Mouse (Mus musculus) naive thymus-derived CD4-positive, alpha-beta T cell, adult 5 months (primary cell): ENCODE data around the gene AC161166.1. TPM values are rescaled to one million over a fixed set of nuclear protein-coding genes. Genes with fewer than 3 reads are reported as not detected.

ENCODE experiments used
- polyA plus RNA-seq: library from polyadenylated mRNA; unstranded; fragments of 100-300 nt; shearing (Covaris generic); gene quantifications from one replicate; pipeline ENCODE4 v1.2.1, GENCODE M21; 2017

Gene AC161166.1
- polyA plus RNA-seq, result not detected

DNA sequence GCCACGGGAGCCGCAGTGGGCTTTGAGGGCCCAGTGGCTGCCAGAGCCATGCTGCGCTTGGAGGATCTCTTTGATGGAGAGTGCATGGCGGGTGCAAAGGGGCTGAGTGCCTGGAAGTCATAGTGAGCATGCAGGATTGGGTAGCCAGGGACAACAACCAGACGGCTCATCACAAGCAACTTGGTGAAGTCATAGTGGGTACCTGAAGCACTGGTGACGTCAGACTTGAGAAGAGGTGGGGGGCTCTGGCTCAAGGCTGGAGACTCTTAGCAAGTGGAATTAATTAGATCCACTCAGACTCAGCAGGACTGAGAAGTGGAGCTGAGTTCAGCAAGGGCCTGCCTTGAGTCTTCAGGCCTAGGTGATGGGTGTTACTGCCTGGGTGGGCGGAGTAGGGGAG lies at the start of gene AC161166.1:
AC161166.1 (minus strand) TSS at position 101 of the 400 bp plus-strand sequence.

DNA sequence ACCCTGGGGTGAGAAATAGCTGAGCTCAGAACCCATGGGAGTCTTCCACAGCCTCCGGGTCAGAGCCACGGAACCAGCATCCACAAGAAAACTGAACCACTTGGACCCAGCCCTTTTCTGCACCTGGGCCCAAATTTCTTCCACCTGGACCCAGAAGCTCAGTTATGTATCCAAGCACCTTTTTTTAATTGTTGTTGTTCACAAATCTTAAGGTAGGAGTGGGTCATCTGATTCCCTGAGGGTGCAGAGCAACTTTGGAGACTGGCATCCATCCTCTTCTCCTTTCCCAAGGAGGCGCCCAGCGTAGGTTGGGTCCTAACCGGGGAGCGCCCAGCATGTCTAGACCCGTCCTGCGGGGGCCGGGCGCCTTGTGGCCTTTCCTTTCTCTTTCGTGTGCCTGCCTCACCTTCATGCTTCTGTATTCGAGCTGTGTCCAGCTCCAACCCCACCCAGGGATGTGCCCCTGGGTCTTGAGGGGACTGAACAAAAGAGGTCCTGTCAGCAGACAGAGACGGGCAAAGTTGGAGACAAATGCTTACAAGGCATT lies 33.9 kb upstream of the AC161166.1 start, which contains the start of the genes Pinlyp and Xrcc1:
Pinlyp (minus strand) TSS at position 51 of the 547 bp plus-strand sequence.
Xrcc1 (plus strand) TSS at position 222 of the 547 bp plus-strand sequence.

GRCm38 (mm10) chr7:24530062-24530931 lies 18.0 kb upstream of the AC161166.1 start, which contains the start of gene Irgq:
TSS of gene Irgq (plus strand) at chr7:24530689.

DNA sequence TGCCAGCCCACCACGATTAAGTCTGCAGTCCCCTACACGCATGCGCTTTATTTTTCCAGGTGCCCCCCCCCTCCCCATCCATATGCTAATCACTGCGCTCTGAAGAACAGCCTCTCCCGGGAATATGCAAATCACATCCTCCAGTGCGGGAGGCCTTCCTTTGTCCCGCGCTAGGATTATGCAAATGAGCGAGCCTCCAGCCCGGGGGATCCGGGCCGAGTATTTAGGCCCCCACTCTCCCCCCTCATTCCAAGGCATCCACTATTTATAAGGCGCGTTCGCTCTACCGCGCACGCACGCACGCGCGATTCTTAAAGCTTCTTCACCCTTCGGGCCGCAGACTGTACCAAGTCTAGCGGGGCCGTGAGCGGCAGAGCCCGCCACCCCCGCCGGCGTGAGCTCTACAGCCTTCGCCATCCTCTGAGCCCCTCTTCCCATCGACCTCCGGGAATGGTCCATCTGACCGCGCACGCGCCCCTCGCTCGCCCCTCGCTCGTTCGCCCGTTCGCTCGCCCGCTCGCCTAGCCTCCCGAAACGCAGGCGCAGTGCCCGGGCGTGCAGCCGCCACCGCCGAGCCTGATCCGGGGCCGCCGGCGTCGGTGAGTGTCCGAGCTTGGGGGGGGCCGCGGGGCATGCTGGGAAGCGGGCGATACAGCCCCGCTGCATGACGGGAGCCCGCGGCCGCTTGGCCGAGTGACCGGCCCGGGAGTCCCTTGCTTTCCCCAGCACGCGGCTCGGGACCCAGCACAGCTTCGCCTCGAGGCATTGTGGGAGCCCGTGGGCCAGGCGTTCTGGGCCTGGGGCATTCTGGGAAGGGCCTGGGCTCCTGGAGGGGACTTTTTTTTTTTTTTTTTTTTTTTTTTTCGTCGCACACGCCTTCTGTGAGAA lies 5.2 kb downstream of the AC161166.1 start, which contains the start of gene Zfp428:
Zfp428 (plus strand) TSS at position 169 of the 888 bp plus-strand sequence.

DNA sequence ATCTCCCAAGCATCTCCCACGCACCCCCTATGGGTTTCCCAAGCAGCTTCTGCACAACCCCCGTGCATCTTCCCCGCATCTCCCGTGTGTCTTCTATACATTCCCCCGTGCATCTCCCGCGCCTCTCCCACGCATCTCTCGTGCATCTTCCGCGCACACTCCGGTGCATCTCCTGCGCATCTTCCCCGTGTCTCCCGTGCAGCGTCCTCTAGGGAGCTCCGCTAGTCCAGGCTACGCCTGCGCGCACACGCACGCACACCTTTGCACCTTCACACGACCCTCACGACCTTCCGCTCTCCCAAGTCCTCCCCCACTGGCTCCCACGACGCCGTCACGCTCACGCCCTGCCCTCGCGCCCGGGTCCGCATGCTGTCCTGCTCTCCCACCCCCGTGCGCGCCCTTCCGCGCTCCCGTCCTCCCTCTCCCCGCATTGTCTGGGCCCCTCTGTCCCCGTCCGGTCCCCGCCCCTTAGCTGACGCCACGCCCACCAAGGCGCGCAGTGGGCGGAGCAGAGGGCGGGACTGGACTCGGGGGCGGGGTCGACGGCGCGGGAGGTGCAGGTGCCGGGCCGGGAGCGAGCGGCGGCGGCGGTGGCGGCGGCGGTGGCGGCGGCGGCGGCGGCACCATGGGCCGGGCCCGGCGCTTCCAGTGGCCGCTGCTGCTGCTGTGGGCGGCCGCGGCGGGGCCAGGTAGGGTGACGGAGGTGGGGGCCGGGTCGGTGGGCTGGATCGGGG lies 30.6 kb downstream of the AC161166.1 start, which contains the start of gene Cadm4:
Cadm4 (plus strand) TSS at position 550 of the 734 bp plus-strand sequence.

GRCm38 (mm10) chr7:24462388-24463319 lies 49.6 kb downstream of the AC161166.1 start, which contains the start of gene Plaur:
TSS of gene Plaur (plus strand) at chr7:24462484.

Other genes starting within 250 kb of the AC161166.1 start
- gene Zfp93, start 242.0 kb downstream of the AC161166.1 start, polyA plus RNA-seq, result 1.3 TPM
- gene Zfp61, start 211.2 kb downstream of the AC161166.1 start, polyA plus RNA-seq, result 10.0 TPM
- 2.5 TPM for gene Zfp94, start 195.8 kb downstream of the AC161166.1 start, polyA plus RNA-seq
- not detected for gene Tescl, start 178.5 kb downstream of the AC161166.1 start, polyA plus RNA-seq
- gene Lypd5, start 163.3 kb downstream of the AC161166.1 start, polyA plus RNA-seq, result not detected
- gene Kcnn4, start 142.2 kb downstream of the AC161166.1 start, polyA plus RNA-seq, result 190 TPM
- gene Smg9, start 112.8 kb downstream of the AC161166.1 start, polyA plus RNA-seq, result 86.3 TPM
- gene Irgc1, start 60.2 kb downstream of the AC161166.1 start, polyA plus RNA-seq, result 1.4 TPM
- gene Plaur, start 50.0 kb downstream of the AC161166.1 start, polyA plus RNA-seq, result 133 TPM
- gene Cadm4, start 30.4 kb downstream of the AC161166.1 start, polyA plus RNA-seq, result 0.42 TPM
- 1.7 TPM for gene Zfp428, start 5.4 kb downstream of the AC161166.1 start, polyA plus RNA-seq
- 4.9 TPM for gene Irgq, start 18.2 kb upstream of the AC161166.1 start, polyA plus RNA-seq
- not detected for gene Pinlyp, start 33.7 kb upstream of the AC161166.1 start, polyA plus RNA-seq
- 63.5 TPM for gene Xrcc1, start 33.8 kb upstream of the AC161166.1 start, polyA plus RNA-seq
- gene Ethe1, start 75.1 kb upstream of the AC161166.1 start, polyA plus RNA-seq, result 18.9 TPM
- gene Zfp575, start 75.2 kb upstream of the AC161166.1 start, polyA plus RNA-seq, result not detected
- gene Phldb3, start 98.3 kb upstream of the AC161166.1 start, polyA plus RNA-seq, result 0.78 TPM
- gene Lypd3, start 124.1 kb upstream of the AC161166.1 start, polyA plus RNA-seq, result not detected
- not detected for gene Tex101, start 164.2 kb upstream of the AC161166.1 start, polyA plus RNA-seq
- not detected for gene BC049730, start 196.8 kb upstream of the AC161166.1 start, polyA plus RNA-seq
- not detected for gene Gm4763, start 214.5 kb upstream of the AC161166.1 start, polyA plus RNA-seq
- gene Cd177, start 247.9 kb upstream of the AC161166.1 start, polyA plus RNA-seq, result 2.9 TPM